Mouse (Mus musculus) MEL-GATA-1-ER (cell line): Measurements from ENCODE around the gene H2-Ob.
A peak's percentile ranks its signal among the peaks of the same experiment; 100 is the strongest.

Experiments
- DNase-seq: peaks from one replicate; pipeline ENCODE4 v3.0.0-alpha.2; 2012; ENCODE audit warnings: low read depth; ENCODE audit errors: extremely low read depth

The H2-Ob gene

DNA sequence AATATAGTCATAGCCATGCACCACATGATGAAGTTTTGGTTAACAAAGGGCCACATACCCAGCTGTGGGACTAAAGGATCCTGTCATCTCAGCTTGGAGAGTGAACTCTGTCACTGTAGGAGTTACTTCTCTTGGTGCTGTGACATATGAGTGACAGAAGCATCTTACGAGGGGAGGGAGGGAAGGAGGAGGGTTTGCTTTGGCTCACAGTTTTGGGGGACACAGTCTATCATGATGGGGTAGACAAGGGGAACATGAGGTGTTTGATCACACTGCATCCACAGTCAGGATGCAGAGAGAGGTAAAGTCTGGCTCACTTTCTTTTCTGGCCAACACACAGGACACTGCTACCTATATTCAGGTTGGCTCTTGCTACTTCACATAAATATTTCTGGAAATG lies 43.1 kb downstream of the H2-Ob start:
- no peak for DNase-seq

DNA sequence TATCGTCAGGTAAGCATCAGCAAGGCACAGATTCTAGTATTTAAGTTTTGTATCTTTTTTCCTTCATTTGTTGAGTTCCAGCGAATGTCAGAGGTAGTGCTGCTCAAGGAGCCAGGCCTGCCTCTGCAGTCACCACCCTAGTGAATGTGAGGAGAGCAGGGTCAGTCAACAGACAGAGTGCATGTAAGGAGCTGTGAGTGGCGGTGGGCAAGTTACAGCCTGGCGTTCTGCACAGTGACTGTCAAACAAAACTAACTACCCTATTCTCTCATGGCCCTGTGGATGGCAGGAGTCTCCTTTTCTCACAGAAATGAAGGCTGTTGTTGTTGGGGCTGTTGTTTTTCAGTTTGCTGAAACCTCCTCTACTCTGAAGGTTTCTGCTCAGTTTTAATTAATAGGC lies 46.7 kb downstream of the H2-Ob start:
- DNase-seq: no peak

DNA sequence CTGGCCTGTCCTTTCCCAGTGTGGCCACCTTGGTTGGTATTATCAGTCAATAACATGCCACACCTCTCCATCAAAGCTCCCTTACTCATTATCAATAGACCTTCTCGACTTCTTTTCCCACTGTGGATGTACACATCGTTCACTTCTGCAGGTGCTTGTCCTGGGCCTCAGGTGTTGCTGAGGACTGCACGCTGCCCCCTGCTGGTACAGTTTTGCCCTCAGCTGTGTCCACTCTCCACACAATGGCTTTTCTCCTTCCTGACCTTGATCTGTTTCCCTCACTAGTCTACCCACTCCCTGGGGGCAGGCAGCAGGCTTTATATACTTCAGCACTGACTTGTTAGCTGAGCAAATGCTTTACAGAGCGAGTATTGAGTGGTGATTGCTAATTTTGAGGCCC lies 47.1 kb downstream of the H2-Ob start:
- no peak for DNase-seq

DNA sequence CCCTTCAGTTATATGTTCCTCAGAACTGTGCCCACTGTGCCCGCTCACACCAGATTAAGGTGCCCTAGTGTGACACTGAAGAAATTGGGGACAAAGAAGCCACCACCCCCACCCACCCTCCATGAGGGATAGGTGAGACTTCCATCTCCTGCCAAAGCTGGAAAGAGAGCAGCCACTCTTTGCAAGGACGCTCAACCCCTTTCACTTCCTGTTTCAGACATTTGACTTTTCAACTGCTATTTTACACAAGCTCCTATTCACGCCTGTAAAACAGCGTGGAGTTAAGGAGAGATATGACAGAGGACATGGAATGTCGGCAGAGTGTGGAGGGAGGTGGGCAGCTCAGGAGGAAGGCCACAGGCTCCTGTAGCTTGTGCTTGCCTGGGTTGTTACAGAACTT lies 47.8 kb downstream of the H2-Ob start:
- no peak for DNase-seq

DNA sequence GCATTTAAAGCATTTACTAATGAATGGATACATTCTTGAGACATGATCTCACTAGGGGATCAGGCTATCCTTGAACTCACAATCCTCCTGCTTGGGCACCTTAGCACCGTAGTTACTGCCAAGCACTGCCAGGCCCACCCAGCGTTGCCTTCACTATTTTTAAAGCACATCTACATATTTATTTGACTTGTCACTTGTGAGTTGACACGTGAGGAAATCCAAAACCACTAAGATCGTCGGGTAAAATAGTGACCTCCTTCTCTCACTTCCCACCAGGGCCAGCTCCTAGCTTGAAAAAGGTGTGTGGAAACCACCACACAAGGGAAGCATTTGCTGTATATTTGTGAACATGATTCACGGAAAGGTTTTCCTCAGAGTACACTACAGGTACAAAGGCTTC lies 48.3 kb downstream of the H2-Ob start:
- DNase-seq: no peak

DNA sequence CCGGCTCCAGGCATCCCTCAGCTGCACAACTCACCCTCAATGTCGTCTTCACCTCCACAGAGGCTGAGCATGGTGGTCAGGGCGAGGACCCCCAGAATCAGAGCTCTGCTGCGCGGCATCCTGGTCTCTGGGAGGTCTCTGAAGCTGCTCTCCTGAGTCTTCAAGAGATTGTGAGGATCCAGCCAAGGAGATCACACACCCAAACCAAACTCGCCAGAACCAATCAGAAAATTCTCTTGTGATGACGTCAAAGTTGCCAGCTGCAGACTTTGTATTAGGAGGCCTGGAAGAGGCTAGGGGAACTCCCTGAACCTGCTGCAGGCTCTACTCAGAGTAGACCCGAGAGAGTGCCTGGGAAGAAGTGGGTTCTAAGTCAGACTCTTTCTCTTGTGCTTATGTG lies 48.9 kb downstream of the H2-Ob start, which contains the start of gene H2-Aa:
Gene H2-Aa, minus strand, starts transcription at position 176 of the 400 bp plus-strand sequence.
- DNase-seq: peak; percentile 58

DNA sequence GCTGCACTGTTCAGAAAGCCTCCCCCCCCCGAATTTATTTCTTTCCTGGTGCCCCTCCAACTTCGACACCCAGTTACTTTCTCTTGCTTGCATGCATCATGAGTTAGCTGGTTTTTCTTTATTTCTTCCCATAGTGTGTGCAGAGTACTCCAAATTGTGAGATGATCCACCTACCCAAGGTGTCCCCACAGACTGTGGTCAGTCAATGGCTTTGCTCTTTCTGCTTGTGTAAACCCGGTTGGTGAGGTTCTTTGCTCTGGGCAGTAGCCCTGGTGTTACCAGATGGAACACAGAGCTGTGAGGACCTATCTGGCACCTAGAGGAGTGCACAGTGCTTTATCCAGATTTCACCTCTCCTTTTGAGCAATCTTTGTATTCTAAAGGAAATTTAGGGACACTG lies 49.4 kb downstream of the H2-Ob start:
- no peak for DNase-seq

DNA sequence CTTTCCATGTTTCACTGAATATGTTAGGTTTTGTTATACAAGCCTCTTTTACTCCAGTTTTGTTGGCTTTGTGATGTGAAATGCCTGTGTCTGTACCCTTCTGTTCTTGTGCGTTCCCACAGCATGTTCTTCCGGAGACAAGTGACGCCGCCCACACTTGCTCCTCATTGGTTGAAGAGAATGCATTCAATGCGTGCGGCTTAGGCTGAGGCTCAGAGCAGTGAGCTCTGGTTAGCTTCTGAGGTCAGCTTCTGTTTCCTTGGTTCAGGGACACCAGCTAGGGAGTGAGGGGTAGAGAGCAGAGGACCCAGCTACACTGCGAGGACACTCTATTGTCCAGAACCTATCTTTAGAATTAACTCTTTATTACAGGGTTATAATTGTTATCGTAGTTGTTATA lies 52.9 kb downstream of the H2-Ob start:
- DNase-seq: peak; percentile 53

DNA sequence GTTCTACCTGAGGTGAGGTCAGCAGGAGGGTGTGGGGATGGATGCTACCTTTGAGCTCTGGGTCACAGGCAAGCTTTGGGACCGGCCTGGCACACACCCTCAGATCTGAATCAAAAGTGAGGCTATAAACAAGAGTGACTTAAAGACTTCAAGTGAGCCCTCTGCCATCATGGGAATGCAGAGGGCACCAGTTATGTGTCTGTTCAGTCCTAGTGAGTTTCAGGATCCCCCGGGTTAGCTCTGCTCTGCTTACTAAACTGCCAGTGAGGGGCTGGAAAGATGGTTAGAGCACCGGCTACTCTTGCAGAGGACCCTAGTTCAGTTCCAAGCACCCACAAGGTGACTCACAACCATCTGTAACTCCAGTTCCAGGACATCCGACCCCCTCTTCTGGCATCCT lies 53.9 kb downstream of the H2-Ob start:
- no peak for DNase-seq

DNA sequence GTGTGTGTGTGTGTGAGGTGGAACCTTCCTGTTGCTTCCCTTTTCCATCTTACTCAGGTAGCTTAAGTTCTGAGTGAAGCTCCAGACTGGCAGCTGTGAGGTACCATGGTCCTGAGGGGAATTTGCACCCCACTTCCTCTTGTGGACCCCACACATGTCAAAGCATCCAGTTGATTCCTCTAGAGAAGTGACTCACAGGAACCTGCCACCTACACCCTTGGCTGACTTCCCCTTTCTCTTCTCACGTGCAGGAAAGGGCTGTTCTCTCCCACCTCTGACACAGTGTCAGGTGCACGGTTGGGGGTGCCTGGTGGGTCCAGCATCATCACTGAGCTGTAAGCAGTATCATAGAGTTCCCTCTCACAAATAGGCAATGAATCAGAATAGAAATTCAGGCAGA lies 54.8 kb downstream of the H2-Ob start:
- DNase-seq: peak; percentile 47

DNA sequence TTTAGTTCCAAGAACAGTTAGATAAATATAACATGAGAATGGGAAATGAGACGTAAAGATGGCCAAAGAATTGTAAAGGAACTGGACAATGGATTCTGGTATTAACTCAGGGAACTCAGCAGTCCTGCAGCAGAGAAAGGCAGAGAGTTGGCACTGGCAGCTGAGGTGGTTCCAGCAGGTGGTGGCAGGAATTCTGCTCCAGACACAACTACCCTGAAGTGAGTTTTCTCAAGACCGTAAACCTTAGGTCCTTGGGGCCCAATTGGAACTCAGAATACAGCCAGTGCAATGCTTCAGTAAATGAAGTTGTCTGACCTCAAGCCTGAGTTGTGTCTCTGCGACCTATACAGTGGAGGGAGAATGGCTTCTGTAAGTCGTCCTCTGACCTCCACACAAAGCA lies 55.5 kb downstream of the H2-Ob start:
- DNase-seq: no peak

DNA sequence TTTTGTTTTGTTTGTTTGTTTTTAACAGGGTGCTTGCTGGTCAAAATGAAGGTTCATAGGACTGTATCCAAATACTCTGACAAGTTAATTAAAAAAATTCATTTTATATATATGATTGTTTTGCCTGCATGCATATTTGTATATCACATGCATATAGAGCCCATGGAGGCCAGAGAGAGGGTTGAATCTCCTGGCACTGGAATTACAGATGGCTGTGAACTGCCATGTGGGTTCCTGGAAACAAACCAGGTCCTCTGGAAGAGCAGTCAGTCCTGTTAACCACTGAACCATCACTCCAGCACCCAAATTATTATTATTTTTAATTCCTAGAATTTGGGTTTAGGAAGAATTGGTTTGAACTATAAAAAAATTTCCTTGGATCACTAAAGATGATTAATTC lies 56.6 kb downstream of the H2-Ob start:
- no peak for DNase-seq

DNA sequence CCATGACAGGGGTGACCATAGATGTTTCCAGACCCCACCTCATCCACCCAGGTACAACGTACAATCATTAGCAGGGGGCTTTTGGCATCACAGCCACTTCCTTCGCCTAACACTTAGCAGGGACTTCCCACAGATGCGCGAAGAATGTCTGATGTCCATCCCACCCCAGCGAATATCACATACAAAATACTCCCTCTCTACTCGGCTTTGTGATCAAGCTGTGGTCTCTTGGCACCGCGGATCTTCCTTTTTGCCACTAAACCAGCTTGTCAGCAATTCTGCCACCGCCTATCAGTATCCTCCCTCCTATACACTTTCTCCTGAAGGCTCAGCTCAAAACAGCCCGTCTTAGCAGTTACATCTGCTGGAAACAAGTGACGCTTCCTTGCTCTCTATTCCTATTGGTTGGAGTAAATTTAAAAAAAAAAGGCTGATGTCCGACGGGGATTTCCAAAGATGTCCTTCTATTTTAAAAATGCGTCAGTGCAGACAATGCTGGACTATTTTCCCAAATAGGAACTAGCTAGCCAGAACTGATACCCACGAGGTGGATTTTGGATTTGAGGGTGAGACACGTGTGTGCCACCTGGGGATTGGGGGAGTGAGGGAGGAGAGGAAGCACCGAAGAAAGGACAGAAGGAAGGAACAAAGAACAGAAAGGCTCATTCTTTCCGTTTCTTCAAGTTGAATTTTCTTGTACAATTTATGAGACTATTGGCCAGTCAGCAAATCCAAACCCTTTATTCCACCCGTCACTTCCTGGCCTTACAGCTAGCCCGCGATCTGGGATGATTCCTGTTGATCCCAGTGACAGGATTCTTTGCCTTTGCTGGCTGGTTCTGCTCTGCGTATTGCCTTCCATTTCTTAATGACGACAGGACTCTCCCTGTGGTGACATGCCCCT lies 57.4 kb downstream of the H2-Ob start:
- DNase-seq: peak; percentile 59

DNA sequence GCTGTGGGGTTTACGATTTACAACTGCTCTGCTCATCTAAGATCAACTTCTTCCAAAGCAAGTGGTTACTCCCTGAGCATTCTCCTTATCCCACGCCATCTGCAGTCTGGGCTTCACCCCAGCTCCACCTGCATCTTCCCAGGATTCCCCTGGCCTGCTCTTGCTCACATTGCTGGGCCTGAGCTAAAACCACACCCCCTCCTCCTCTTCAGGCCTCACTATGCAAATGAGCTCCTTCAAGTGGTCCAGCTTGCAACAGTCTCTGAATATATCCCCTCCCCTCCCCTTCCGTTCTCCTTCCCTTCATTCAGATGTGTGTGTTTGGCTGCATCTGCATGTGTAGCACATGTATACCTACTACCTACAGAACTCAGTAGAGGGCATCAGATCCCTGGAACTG lies 60.7 kb downstream of the H2-Ob start:
- DNase-seq: no peak

DNA sequence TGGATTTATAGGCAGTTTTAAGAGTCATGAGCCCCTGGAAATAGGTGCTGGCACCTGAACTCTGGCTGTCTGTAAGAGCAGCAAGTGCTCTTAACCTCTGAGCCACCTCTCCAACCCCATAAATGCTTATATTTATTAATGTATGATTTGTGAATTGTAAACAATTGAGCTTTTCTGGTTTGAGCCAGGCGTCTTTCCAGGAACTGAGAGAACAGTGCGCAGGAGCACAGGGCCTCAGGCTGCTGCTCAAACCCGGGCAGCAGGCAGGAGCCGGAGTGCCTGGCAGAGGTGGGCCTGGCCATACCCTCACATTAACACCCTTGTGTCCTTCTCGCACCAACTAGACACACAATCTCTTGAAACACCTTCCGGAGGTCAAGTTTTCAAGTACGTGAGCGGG lies 61.4 kb downstream of the H2-Ob start:
- DNase-seq: no peak

DNA sequence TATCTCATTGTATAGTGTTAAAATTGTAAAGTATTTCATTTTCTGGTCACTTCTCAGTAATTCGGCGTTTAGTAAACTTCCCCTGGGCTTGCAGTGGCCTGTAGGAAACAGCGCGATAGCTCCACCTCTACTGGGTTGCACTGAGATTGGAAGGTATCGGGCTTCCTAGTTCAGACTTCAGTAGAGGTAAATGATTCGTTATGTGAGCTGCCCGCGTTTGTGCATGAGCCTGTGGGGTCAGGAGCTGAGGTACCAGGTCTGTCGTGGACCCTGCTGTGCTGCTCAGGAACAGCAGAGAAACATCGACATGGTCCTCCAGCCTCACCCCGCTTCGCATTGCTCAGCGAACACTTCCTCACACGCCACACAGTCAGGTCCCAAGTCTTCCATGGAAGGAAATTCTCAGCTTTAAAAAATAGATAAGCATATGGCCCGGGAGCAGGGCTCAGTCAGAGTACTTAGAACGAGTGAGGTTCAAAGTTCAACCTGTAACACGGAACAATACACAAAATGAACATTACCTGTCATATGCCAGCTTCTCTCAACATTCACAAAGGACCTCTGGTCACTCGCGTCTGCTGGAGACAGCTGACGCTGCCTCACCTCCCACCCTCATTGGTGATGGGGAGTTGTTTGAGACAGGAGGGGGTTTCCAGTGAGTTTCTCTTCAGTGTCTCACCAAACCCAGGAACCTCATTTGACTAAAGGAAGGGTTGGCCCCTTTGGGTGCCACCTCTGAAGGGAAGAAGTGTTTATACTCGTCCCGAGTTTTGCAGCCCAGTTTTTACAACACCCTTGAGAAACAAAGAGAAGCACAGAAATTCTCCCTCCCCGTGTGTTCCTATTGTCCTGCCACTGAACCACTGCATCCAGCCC lies 62.2 kb downstream of the H2-Ob start:
- no peak for DNase-seq

DNA sequence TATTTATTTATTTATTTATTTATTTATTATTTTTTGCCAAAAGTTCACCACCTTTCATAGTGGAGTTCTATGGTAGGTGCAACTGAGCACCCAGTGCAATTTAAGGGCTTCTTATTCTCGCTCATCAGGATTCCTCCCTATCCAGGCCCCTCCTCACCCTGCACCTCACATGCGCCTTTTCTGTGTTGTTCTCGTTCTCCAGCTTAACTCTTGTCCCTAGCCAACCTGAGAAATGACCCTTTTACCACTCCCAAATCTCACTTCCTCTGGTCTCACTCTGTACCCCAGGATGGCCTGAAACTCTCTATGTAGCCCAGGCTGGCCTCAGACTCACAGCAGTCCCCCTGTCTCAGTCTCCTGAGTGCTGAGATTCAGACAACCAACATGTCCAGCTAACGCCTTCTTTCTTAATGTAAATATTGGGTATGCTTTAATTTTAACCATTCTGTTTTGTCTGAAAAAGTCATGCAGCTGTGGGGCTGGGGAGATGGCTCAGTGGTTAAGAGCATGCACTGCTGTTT lies 63.0 kb downstream of the H2-Ob start:
- no peak for DNase-seq

DNA sequence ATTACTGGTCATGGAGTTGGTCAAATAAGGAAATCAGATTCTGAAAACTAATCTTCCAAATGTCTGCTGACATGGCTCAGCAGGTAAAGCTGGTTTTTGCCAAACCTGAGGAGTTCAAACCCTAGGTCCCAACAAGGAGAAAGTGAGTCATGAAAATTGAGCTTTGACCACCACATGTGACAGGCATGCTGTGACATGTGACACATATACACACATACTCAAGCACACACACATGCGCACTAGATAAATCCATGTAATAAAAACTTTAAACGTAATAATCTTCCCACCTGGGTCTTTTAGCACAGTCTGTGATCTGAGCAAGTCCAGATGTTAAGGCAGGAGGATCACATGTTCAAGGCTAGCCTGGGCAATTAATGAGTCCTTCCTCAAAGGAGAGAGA lies 65.1 kb downstream of the H2-Ob start:
- DNase-seq: no peak
